Mouse (Mus musculus): ENCODE data around the gene Zar1l.

DNA sequence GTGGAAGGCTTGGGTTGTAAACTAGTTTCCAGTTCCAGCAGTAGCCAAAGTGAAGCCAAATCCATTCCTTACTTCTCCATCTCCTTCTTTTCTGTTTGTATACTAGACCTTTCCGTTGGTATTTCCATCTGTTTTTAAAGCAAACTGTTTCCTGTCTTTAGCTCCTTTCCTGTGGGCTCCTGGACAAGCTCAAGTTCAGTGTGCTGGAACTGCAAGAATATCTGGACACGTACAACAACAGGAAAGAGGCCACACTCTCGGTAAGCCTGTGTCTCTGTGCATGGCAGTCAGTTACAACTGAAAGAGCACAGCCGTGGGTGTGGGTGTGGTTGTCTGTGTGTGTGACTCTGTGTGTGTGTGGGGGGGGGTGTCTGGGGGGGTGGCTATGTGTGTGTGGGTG, 39.4 kb downstream of the Zar1l start:
- no peak for TF ChIP-seq CTCF (conservative IDR thresholded peaks at IDR 0.05; ENCODE audit: insufficient read depth, insufficient read length, low read depth, low read length)
- TF ChIP-seq POLR2A (IDR thresholded peaks at IDR 0.05; ENCODE audit: low read depth, low read length) = no peak

Measured in kidney, adult 2 months (tissue).